Mouse (Mus musculus) limb, embryonic 14.5 days (tissue): ENCODE data around the gene Sms. TPM values are rescaled to one million over a fixed set of nuclear protein-coding genes. Genes with fewer than 3 reads are reported as not detected.
A peak's percentile ranks its signal among the peaks of the same experiment; 100 is the strongest.

ENCODE experiments used
- ATAC-seq: fragments of 200-750 bp; cut with Nextera tagmentation; 2 replicates; pipeline ENCODE4 v1.8.0; 2017; ENCODE audit warnings: low read depth, moderate number of reproducible peaks, moderate TSS enrichment; ENCODE audit not compliant: low FRiP score
- DNase-seq: peaks from one replicate; pipeline ENCODE4 v3.0.0-alpha.2; 2015; ENCODE audit warnings: low spot score
- H3K27ac ChIP-seq: fragments of 300-500 bp; sonication (generic); replicated peaks from 2 replicates; pipeline ENCODE4 v1.5.1; 2014; ENCODE audit warnings: low read depth, mild to moderate bottlenecking, low read length, moderate library complexity, mixed read lengths
- H3K27me3 ChIP-seq: fragments of 300-500 bp; sonication (generic); 2 replicates; pipeline ENCODE4 v1.6.1; 2014; ENCODE audit warnings: low read length, mixed read lengths; ENCODE audit not compliant: control insufficient read depth, insufficient read depth
- H3K36me3 ChIP-seq: fragments of 300-500 bp; sonication (generic); 2 replicates; pipeline ENCODE4 v1.6.1; 2014; ENCODE audit warnings: mild to moderate bottlenecking, low read length, moderate library complexity, mixed read lengths; ENCODE audit not compliant: control insufficient read depth, insufficient read depth
- H3K4me1 ChIP-seq: fragments of 300-500 bp; sonication (generic); 2 replicates; pipeline ENCODE4 v1.6.1; 2014; ENCODE audit warnings: antibody characterized with exemption, low read length, mixed read lengths; ENCODE audit not compliant: control insufficient read depth, insufficient read depth
- H3K4me2 ChIP-seq: fragments of 300-500 bp; sonication (generic); replicated peaks from 2 replicates; pipeline ENCODE4 v1.6.1; 2014; ENCODE audit warnings: low read depth, mild to moderate bottlenecking, low read length, moderate library complexity; ENCODE audit not compliant: severe bottlenecking
- H3K4me3 ChIP-seq: fragments of 300-500 bp; sonication (generic); replicated peaks from 2 replicates; pipeline ENCODE4 v1.5.1; 2014; ENCODE audit warnings: low read length
- H3K9ac ChIP-seq: fragments of 300-500 bp; sonication (generic); 2 replicates; pipeline ENCODE4 v1.6.1; 2014; ENCODE audit warnings: mild to moderate bottlenecking, low read depth, low read length, moderate library complexity; ENCODE audit not compliant: severe bottlenecking
- H3K9me3 ChIP-seq: fragments of 300-500 bp; sonication (generic); 2 replicates; pipeline ENCODE4 v1.6.1; 2016; ENCODE audit warnings: low read length; ENCODE audit not compliant: control insufficient read depth
- POLR2A ChIP-seq: fragments of 200-500 bp; IDR thresholded peaks from 2 replicates; pipeline ENCODE4 v1.8.0; 2012; ENCODE audit warnings: inconsistent platforms, mild to moderate bottlenecking, moderate library complexity, borderline replicate concordance; ENCODE audit not compliant: insufficient read depth, insufficient read length; ENCODE audit errors: extremely low read depth
- WGBS: fragments of 180-500 bp; shearing (Covaris S2); extraction: QIAGEN DNeasy Blood & Tissue Kit; methylation state at CpG from one replicate; pipeline ENCODE4 v1.1.7; 2014; 5-methylcytosine and 5-hydroxymethylcytosine counted together
- polyA plus RNA-seq, 2 experiments: library from polyadenylated mRNA; depleted of rRNA in 1 of 2; stranded (reverse) in 1 of 2; unstranded in 1 of 2; fragments of >200 nt; fragmentation: Nextera tagmentation in 1 of 2; extraction: Ambion mirVana in 1 of 2; gene quantifications; 2 replicates each; pipeline versions ENCODE4 v1.2.1 to v1.2.3; 2012 to 2014

The Sms gene
- polyA plus RNA-seq, 2 experiments = 54.8 to 64.6 TPM

GRCm38 (mm10) chrX:157493159-157493558 lies 1.1 kb upstream of the Sms start:
- H3K9ac ChIP-seq = no peak overlapping the region
- H3K27ac ChIP-seq = no peak overlapping the region
- no peaks in the 10 kb centered on the region for H3K27me3 ChIP-seq
- no peak overlapping the region for H3K4me3 ChIP-seq
- DNase-seq = no peak
- no peak overlapping the region for H3K4me2 ChIP-seq
- no peaks in the 10 kb centered on the region for H3K9me3 ChIP-seq
- 83% methylated on average over 4 of the region's 4 CpGs for WGBS
- no peak for TF ChIP-seq POLR2A
- no peaks in the 10 kb centered on the region for H3K4me1 ChIP-seq
- no peak for ATAC-seq
- no peaks in the 10 kb centered on the region for H3K36me3 ChIP-seq

GRCm38 (mm10) chrX:157491145-157491935 lies 747 bp downstream of the Sms start:
- no peak for TF ChIP-seq POLR2A
- H3K36me3 ChIP-seq = no peaks in the 10 kb centered on the region
- DNase-seq = no peak
- peak; percentile 48 for ATAC-seq
- no peaks in the 10 kb centered on the region for H3K9me3 ChIP-seq
- H3K4me2 ChIP-seq = peak overlapping the region; percentile 49
- peak overlapping the region; percentile 57 for H3K4me3 ChIP-seq
- peak overlapping the region; percentile 72 for H3K9ac ChIP-seq
- no peaks in the 10 kb centered on the region for H3K4me1 ChIP-seq
- 24% methylated on average over 23 of the region's 104 CpGs for WGBS
- no peaks in the 10 kb centered on the region for H3K27me3 ChIP-seq
- H3K27ac ChIP-seq = peak overlapping the region; percentile 73

- peak overlapping the region; percentile 49 for H3K4me2 ChIP-seq
- no peak overlapping the region for H3K27ac ChIP-seq
- H3K9ac ChIP-seq = peak overlapping the region; percentile 72
- H3K36me3 ChIP-seq = no peaks in the 10 kb centered on the region
- peak overlapping the region; percentile 57 for H3K4me3 ChIP-seq
- WGBS = 14% methylated on average over 12 of the region's 12 CpGs
- no peaks in the 10 kb centered on the region for H3K9me3 ChIP-seq
- ATAC-seq (no peak), DNase-seq (no peak)
- H3K4me1 ChIP-seq = no peaks in the 10 kb centered on the region
- TF ChIP-seq POLR2A = no peak
- H3K27me3 ChIP-seq = no peaks in the 10 kb centered on the region
Measured at GRCm38 (mm10) chrX:157490769-157491144, 1.3 kb downstream of the Sms start.

GRCm38 (mm10) chrX:157489871-157490721 lies 2.0 kb downstream of the Sms start:
- no peak for ATAC-seq
- Histone ChIP-seq H3K4me2 (peak overlapping the region; percentile 49), H3K4me3 (peak overlapping the region; percentile 57), H3K27me3 (no peaks in the 10 kb centered on the region), H3K9me3 (no peaks in the 10 kb centered on the region), H3K27ac (no peak overlapping the region), H3K36me3 (no peaks in the 10 kb centered on the region), H3K4me1 (no peaks in the 10 kb centered on the region), H3K9ac (peak overlapping the region; percentile 72)
- 20% methylated on average over 9 of the region's 9 CpGs for WGBS
- DNase-seq = no peak
- no peak for TF ChIP-seq POLR2A

GRCm38 (mm10) chrX:157488831-157489230 lies 3.3 kb downstream of the Sms start:
- no peaks in the 10 kb centered on the region for H3K9me3 ChIP-seq
- H3K27me3 ChIP-seq = no peaks in the 10 kb centered on the region
- ATAC-seq = no peak
- no peak overlapping the region for H3K4me2 ChIP-seq
- TF ChIP-seq POLR2A = no peak
- no peak overlapping the region for H3K27ac ChIP-seq
- no peaks in the 10 kb centered on the region for H3K4me1 ChIP-seq
- H3K9ac ChIP-seq = no peak overlapping the region
- H3K4me3 ChIP-seq = no peak overlapping the region
- DNase-seq = no peak
- 81% methylated on average over 3 of the region's 3 CpGs for WGBS
- no peaks in the 10 kb centered on the region for H3K36me3 ChIP-seq
